Mouse (Mus musculus) forebrain, embryonic 13.5 days (tissue): ENCODE measurements around the gene Micu1. TPM values are rescaled to one million over a fixed set of nuclear protein-coding genes. Genes with fewer than 3 reads are reported as not detected.

Experiments
- ATAC-seq: fragments of 200-750 bp; cut with Nextera tagmentation; 2 replicates; pipeline ENCODE4 v1.8.0; 2017
- H3K27ac ChIP-seq: fragments of 300-500 bp; sonication (generic); 2 replicates; pipeline ENCODE4 v1.5.1; 2015; ENCODE audit warnings: inconsistent platforms, mild to moderate bottlenecking, moderate library complexity
- H3K27me3 ChIP-seq: fragments of 300-500 bp; sonication (generic); 2 replicates; pipeline ENCODE4 v1.6.1; 2015; ENCODE audit warnings: mild to moderate bottlenecking, inconsistent platforms
- H3K36me3 ChIP-seq: fragments of 300-500 bp; sonication (generic); 2 replicates; pipeline ENCODE4 v1.6.1; 2015; ENCODE audit warnings: mild to moderate bottlenecking, inconsistent platforms; ENCODE audit not compliant: poor library complexity, severe bottlenecking
- H3K4me1 ChIP-seq: fragments of 300-500 bp; sonication (generic); 2 replicates; pipeline ENCODE4 v1.6.1; 2015; ENCODE audit warnings: inconsistent platforms
- H3K4me2 ChIP-seq: fragments of 300-500 bp; sonication (generic); 2 replicates; pipeline ENCODE4 v1.6.1; 2015; ENCODE audit warnings: inconsistent platforms, mild to moderate bottlenecking, moderate library complexity
- H3K4me3 ChIP-seq: fragments of 300-500 bp; sonication (generic); 2 replicates; pipeline ENCODE4 v1.5.1; 2015; ENCODE audit warnings: mild to moderate bottlenecking, inconsistent platforms
- H3K9ac ChIP-seq: fragments of 300-500 bp; sonication (generic); 2 replicates; pipeline ENCODE4 v1.6.1; 2015; ENCODE audit warnings: mild to moderate bottlenecking, inconsistent platforms
- H3K9me3 ChIP-seq: fragments of 300-500 bp; sonication (generic); replicated peaks from 2 replicates; pipeline ENCODE4 v1.6.1; 2016; ENCODE audit warnings: inconsistent platforms
- WGBS: fragments of 180-500 bp; shearing (Covaris S2); methylation state at CpG from one replicate; pipeline ENCODE4 v1.1.7; 2015; 5-methylcytosine and 5-hydroxymethylcytosine counted together
- polyA plus RNA-seq: library from polyadenylated mRNA; unstranded; fragments of >200 nt; fragmentation: Nextera tagmentation; extraction: Ambion mirVana; gene quantifications from 2 replicates; pipeline ENCODE4 v1.2.1, GENCODE M21; 2015

Gene Micu1
- polyA plus RNA-seq, 1 experiment from 2014 or later: 69.0 TPM

GRCm38 (mm10) chr10:59780698-59781097 lies 78.4 kb downstream of the Micu1 start:
- Histone ChIP-seq H3K4me2 (no peak overlapping the region), H3K27ac (0 out of 2 replicates have a peak overlapping the region, but pooled peaks have one; percentile 20), H3K36me3 (peaks cover 3% of the 10 kb centered on the region; the same call in 1 of the 2 replicates), H3K9me3 (no peaks in the 10 kb centered on the region), H3K27me3 (no peaks in the 10 kb centered on the region), H3K4me1 (peaks cover 12% of the 10 kb centered on the region; the same call in 1 of the 2 replicates), H3K9ac (no peak overlapping the region), H3K4me3 (no peak overlapping the region)
- 6% methylated on average over 3 of the region's 3 CpGs for WGBS
- ATAC-seq: no peak

GRCm38 (mm10) chr10:59781205-59781931 lies 79.1 kb downstream of the Micu1 start:
- WGBS: 48% methylated on average over 7 of the region's 7 CpGs
- no peak overlapping the region for H3K4me3 ChIP-seq
- H3K27ac ChIP-seq: no peak overlapping the region
- peak; percentile 75 for ATAC-seq
- peaks cover 16% of the 10 kb centered on the region for H3K4me1 ChIP-seq
- H3K27me3 ChIP-seq: no peaks in the 10 kb centered on the region
- H3K36me3 ChIP-seq: peaks cover 3% of the 10 kb centered on the region; the same call in 1 of the 2 replicates
- no peaks in the 10 kb centered on the region for H3K9me3 ChIP-seq
- no peak overlapping the region for H3K9ac ChIP-seq
- H3K4me2 ChIP-seq: no peak overlapping the region

GRCm38 (mm10) chr10:59784731-59785685 lies 82.7 kb downstream of the Micu1 start:
- no peak overlapping the region for H3K4me3 ChIP-seq
- ATAC-seq: no peak
- H3K4me1 ChIP-seq: peaks cover 10% of the 10 kb centered on the region
- H3K9me3 ChIP-seq: no peaks in the 10 kb centered on the region
- no peak overlapping the region for H3K9ac ChIP-seq
- H3K27me3 ChIP-seq: no peaks in the 10 kb centered on the region
- H3K4me2 ChIP-seq: no peak overlapping the region
- peaks cover 3% of the 10 kb centered on the region; the same call in 1 of the 2 replicates for H3K36me3 ChIP-seq
- whole genome bisulfite sequencing: 77% methylated on average over 18 of the region's 18 CpGs
- H3K27ac ChIP-seq: no peak overlapping the region

DNA sequence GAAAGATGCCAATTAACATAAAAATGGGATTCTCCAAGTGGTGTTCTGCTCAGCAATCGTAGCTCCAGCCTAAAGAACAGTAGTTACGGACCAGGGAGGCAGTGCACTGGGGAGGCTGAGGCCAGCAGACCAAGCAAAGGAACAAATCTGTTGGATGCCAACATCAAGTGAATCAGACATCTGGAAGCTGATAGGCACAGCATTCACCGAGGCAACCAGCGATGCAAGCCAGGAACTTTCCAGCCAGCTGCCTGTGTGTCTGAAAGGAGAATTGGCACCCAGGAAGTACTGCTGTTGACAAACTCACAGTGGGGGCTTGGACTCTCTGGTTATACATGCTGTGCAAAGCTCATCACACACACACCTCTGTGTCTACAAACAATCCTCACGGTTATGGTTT lies 84.0 kb downstream of the Micu1 start:
- WGBS: 44% methylated on average over 5 of the region's 5 CpGs
- no peak overlapping the region for H3K27ac ChIP-seq
- H3K4me2 ChIP-seq: no peak overlapping the region
- H3K36me3 ChIP-seq: peaks cover 6% of the 10 kb centered on the region
- no peak overlapping the region for H3K9ac ChIP-seq
- peaks cover 8% of the 10 kb centered on the region for H3K4me1 ChIP-seq
- peak; percentile 58; the same call in 1 of the 2 replicates for ATAC-seq
- no peaks in the 10 kb centered on the region for H3K27me3 ChIP-seq
- no peaks in the 10 kb centered on the region for H3K9me3 ChIP-seq
- H3K4me3 ChIP-seq: no peak overlapping the region

- Histone ChIP-seq H3K36me3 (peaks cover 9% of the 10 kb centered on the region), H3K9me3 (no peaks in the 10 kb centered on the region), H3K4me1 (peaks cover 8% of the 10 kb centered on the region), H3K9ac (no peak overlapping the region), H3K27me3 (no peaks in the 10 kb centered on the region), H3K4me2 (no peak overlapping the region), H3K27ac (no peak overlapping the region), H3K4me3 (no peak overlapping the region)
- ATAC-seq: no peak
- 81% methylated on average over 11 of the region's 11 CpGs for WGBS
These were observed 85.0 kb downstream of the Micu1 start for GRCm38 (mm10) chr10:59787140-59787800.

DNA sequence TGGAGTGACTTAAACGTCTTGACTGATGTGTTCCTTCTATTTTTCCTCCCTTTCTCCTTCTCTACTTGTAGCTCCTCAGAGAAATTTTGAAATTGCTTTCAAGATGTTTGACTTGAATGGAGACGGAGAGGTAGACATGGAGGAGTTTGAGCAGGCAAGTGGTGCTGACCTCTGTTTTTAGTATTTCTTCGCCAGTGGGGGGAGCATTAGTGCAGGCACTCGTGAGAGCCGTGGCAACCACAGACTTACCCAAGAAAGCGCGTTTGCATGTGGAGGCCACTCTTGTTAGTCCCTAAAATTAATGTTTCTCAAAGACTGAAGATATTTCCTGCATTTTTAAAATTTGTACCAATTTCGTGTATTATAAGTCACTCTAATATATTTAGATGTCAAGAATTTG lies 85.6 kb downstream of the Micu1 start:
- H3K9me3 ChIP-seq: no peaks in the 10 kb centered on the region
- H3K4me3 ChIP-seq: no peak overlapping the region
- peaks cover 8% of the 10 kb centered on the region for H3K4me1 ChIP-seq
- H3K36me3 ChIP-seq: peaks cover 12% of the 10 kb centered on the region
- no peak overlapping the region for H3K27ac ChIP-seq
- 84% methylated on average over 8 of the region's 8 CpGs for WGBS
- no peak for ATAC-seq
- H3K27me3 ChIP-seq: no peaks in the 10 kb centered on the region
- H3K4me2 ChIP-seq: no peak overlapping the region
- no peak overlapping the region for H3K9ac ChIP-seq

DNA sequence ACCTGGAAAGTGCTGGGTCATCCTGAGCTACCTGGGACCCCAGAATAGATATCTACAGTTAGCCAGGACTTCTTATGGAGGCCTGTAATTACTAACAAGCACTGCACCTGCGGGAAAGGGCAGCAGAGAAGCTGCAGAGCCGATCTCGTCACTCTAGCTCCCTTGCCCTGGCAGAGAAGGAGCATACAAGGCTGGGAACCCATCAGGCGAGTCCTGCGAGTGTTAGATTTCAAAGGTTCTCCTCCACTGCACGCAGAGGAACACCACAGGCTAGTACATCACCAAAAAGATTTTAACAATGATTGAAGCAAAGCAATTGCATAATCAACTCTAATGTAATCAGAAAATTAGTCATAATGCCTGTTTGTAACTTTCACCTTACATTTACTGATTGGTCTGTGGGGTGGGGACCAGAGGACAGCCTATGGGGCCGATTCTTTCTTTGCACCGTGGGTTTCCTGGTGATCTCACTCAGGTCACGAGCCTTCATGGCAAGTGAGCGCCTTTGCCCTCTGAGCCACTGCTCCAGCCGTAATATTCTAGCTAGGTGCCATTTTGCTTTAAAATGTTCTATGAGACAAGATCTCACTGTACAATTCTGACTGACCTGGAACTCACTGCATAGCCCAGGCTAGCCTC lies 88.1 kb downstream of the Micu1 start:
- Histone ChIP-seq H3K27me3 (no peaks in the 10 kb centered on the region), H3K9me3 (no peaks in the 10 kb centered on the region), H3K9ac (no peak overlapping the region), H3K4me3 (no peak overlapping the region), H3K27ac (no peak overlapping the region), H3K4me2 (no peak overlapping the region), H3K4me1 (peaks cover 15% of the 10 kb centered on the region), H3K36me3 (peaks cover 16% of the 10 kb centered on the region)
- ATAC-seq: no peak
- 90% methylated on average over 11 of the region's 11 CpGs for WGBS

GRCm38 (mm10) chr10:59791896-59792295 lies 89.6 kb downstream of the Micu1 start:
- no peak for ATAC-seq
- H3K27me3 ChIP-seq: no peaks in the 10 kb centered on the region
- no peak overlapping the region for H3K27ac ChIP-seq
- no peak overlapping the region for H3K9ac ChIP-seq
- H3K4me2 ChIP-seq: no peak overlapping the region
- H3K36me3 ChIP-seq: peaks cover 16% of the 10 kb centered on the region
- no peaks in the 10 kb centered on the region for H3K9me3 ChIP-seq
- WGBS: 66% methylated on average over 5 of the region's 5 CpGs
- no peak overlapping the region for H3K4me3 ChIP-seq
- H3K4me1 ChIP-seq: peaks cover 8% of the 10 kb centered on the region; the same call in 1 of the 2 replicates

DNA sequence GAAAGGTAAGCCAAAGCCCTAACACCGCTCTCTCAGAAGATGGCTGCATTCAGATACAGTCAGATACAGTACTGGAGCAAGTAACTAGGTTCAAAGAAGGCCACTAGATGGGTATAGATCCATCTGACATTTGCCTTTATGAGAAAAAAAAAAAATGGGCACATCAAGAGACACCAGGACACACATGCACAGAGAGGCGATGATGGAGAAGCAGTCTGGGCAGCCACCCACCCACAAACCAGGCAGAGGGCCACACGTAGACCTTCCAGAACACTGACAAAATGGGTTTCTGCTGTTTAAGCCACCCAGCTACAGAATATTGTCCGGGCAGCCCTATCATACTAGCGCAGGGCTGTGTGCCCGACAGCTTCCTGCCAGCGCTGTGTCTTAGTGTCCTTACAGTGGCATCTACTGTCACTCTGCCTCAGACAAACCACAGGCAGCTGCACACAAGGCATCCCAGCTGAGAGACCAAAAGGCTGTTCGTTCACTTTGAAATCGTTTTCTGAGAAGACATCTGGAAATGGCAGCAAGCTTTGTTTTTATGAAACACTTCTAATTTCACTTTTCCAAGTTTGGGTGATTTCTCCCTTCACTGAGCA lies 90.4 kb downstream of the Micu1 start:
- Histone ChIP-seq H3K36me3 (peaks cover 16% of the 10 kb centered on the region), H3K9me3 (no peaks in the 10 kb centered on the region), H3K4me1 (peaks cover 8% of the 10 kb centered on the region; the same call in 1 of the 2 replicates), H3K4me3 (no peak overlapping the region), H3K27ac (no peak overlapping the region), H3K9ac (no peak overlapping the region), H3K4me2 (no peak overlapping the region), H3K27me3 (no peaks in the 10 kb centered on the region)
- WGBS: 90% methylated on average over 9 of the region's 9 CpGs
- no peak for ATAC-seq

GRCm38 (mm10) chr10:59793454-59793853 lies 91.2 kb downstream of the Micu1 start:
- Histone ChIP-seq H3K4me1 (peaks cover 8% of the 10 kb centered on the region; the same call in 1 of the 2 replicates), H3K27me3 (no peaks in the 10 kb centered on the region), H3K9ac (no peak overlapping the region), H3K27ac (no peak overlapping the region; the same call in 1 of the 2 replicates), H3K4me3 (no peak overlapping the region), H3K9me3 (no peaks in the 10 kb centered on the region), H3K36me3 (peaks cover 16% of the 10 kb centered on the region), H3K4me2 (no peak overlapping the region)
- no peak for ATAC-seq
- WGBS: 75% methylated on average over 3 of the region's 3 CpGs

DNA sequence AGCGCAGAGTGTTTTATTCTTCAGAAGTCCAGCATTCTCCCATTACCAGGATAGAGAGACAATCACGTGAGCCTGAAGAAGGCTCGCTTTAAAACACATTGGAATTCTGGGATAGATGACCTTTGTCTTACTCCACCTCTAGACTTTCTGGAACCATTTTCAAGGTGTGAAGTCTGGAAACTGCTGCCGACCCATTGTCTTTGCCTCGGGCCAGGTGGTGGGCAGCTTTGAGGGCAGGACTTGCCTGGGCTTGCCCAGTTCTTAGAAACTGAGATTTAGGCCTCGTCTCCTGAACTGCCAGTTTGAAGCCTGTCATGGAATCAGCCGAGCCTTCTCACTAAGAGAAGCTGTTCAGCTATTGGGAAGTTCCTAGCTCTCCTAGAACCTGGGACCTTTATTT lies 92.8 kb downstream of the Micu1 start:
- Histone ChIP-seq H3K4me1 (peaks cover 15% of the 10 kb centered on the region), H3K9ac (no peak overlapping the region), H3K4me2 (no peak overlapping the region), H3K36me3 (peaks cover 12% of the 10 kb centered on the region), H3K27me3 (no peaks in the 10 kb centered on the region), H3K9me3 (no peaks in the 10 kb centered on the region), H3K4me3 (no peak overlapping the region), H3K27ac (no peak overlapping the region)
- ATAC-seq: no peak
- 90% methylated on average over 7 of the region's 7 CpGs for whole genome bisulfite sequencing
